Mouse (Mus musculus): Measurements from ENCODE around the gene Galntl6.

Gene Galntl6

GRCm38 (mm10) chr8:57958121-57958901 is 954.1 kb downstream of the Galntl6 start:
- no peak for DNase-seq

GRCm38 (mm10) chr8:57955501-57955900 is 956.9 kb downstream of the Galntl6 start:
- DNase-seq = no peak

- DNase-seq = no peak
These were observed 971.3 kb downstream of the Galntl6 start for GRCm38 (mm10) chr8:57941113-57941512.

GRCm38 (mm10) chr8:57939856-57940420 is 972.5 kb downstream of the Galntl6 start:
- no peak for DNase-seq

GRCm38 (mm10) chr8:57939177-57939855 is 973.1 kb downstream of the Galntl6 start:
- DNase-seq = peak; percentile 49

GRCm38 (mm10) chr8:57927074-57927473 is 985.4 kb downstream of the Galntl6 start:
- DNase-seq = no peak

- DNase-seq = no peak
These were observed 988.9 kb downstream of the Galntl6 start for GRCm38 (mm10) chr8:57923556-57923955.

GRCm38 (mm10) chr8:57923130-57923529 is 989.3 kb downstream of the Galntl6 start:
- no peak for DNase-seq

- no peak for DNase-seq
These were observed 990.0 kb downstream of the Galntl6 start for GRCm38 (mm10) chr8:57922214-57923070.

GRCm38 (mm10) chr8:57920326-57920903 is 992.0 kb downstream of the Galntl6 start:
- DNase-seq = no peak

GRCm38 (mm10) chr8:57918720-57919640 is 993.5 kb downstream of the Galntl6 start:
- DNase-seq = no peak

GRCm38 (mm10) chr8:57893360-57893759 is 1019.1 kb downstream of the Galntl6 start:
- no peak for DNase-seq

- DNase-seq = no peak
These were observed 1020.3 kb downstream of the Galntl6 start for GRCm38 (mm10) chr8:57892115-57892514.

GRCm38 (mm10) chr8:57890159-57890558 is 1022.3 kb downstream of the Galntl6 start:
- no peak for DNase-seq

GRCm38 (mm10) chr8:57888831-57889230 is 1023.6 kb downstream of the Galntl6 start:
- no peak for DNase-seq

- no peak for DNase-seq
These were observed 1033.0 kb downstream of the Galntl6 start for GRCm38 (mm10) chr8:57879452-57879851.

- no peak for DNase-seq
These were observed 1063.4 kb downstream of the Galntl6 start for GRCm38 (mm10) chr8:57849074-57849473.

- no peak for DNase-seq
These were observed 1069.0 kb downstream of the Galntl6 start for GRCm38 (mm10) chr8:57843461-57843860.

GRCm38 (mm10) chr8:57842462-57843391 is 1069.7 kb downstream of the Galntl6 start:
- peak; percentile 2 for DNase-seq

GRCm38 (mm10) chr8:57841446-57841845 is 1071.0 kb downstream of the Galntl6 start:
- no peak for DNase-seq

Data from lung, postnatal 10 days (tissue).